Mouse (Mus musculus) E14TG2a.4 (cell line): ENCODE results near the gene Alg14.

Experiments
- CTCF ChIP-seq: conservative IDR thresholded peaks from 2 replicates; pipeline ENCODE4 v1.5.1; 2014; ENCODE audit warnings: low read length
- NANOG ChIP-seq: IDR thresholded peaks from 2 replicates; pipeline ENCODE4 v1.6.1; 2014; ENCODE audit warnings: borderline replicate concordance, low read length, mixed read lengths

- TF ChIP-seq CTCF, result no peak
- TF ChIP-seq NANOG, result no peak
These were observed 28.3 kb downstream of the Alg14 start for GRCm38 (mm10) chr3:121319906-121320305.
